Mouse (Mus musculus) MEL (cell line): Measurements from ENCODE around the gene Zfp2. TPM values are rescaled to one million over a fixed set of nuclear protein-coding genes. Genes with fewer than 3 reads are reported as not detected.

Experiments used
- DNase-seq: peaks from one replicate; pipeline ENCODE4 v3.0.0; 2011; ENCODE audit warnings: low read depth, low spot score
- H3K27ac ChIP-seq: 2 replicates; pipeline ENCODE4 v1.5.1; 2012; ENCODE audit warnings: low read depth, mild to moderate bottlenecking, control low read depth, low read length, moderate library complexity; ENCODE audit not compliant: control insufficient read depth
- H3K27me3 ChIP-seq, 2 experiments: fragments of 150-350 bp in 1 of 2; sonication (generic) in 1 of 2; 2 replicates each; pipeline ENCODE4 v1.6.1; 2012; ENCODE audit warnings: low read length in 2 of 2, mild to moderate bottlenecking in 2 of 2, improper control_type of control experiment in 1 of 2, moderate library complexity in 1 of 2; ENCODE audit not compliant: insufficient read depth in 2 of 2, control insufficient read depth in 1 of 2
- H3K36me3 ChIP-seq, 2 experiments: 2 replicates each; pipeline ENCODE4 v1.6.1; 2012 to 2014; ENCODE audit warnings: low read length in 2 of 2, improper control_type of control experiment in 1 of 2, inconsistent platforms in 1 of 2, mild to moderate bottlenecking in 1 of 2; ENCODE audit not compliant: insufficient read depth in 2 of 2, control insufficient read depth in 1 of 2
- H3K4me1 ChIP-seq, 2 experiments: fragments of 150-350 bp in 1 of 2; sonication (generic) in 1 of 2; 2 replicates each; pipeline ENCODE4 v1.6.1; 2012; ENCODE audit warnings: low read length in 2 of 2, improper control_type of control experiment in 1 of 2, mild to moderate bottlenecking in 1 of 2; ENCODE audit not compliant: insufficient read depth in 2 of 2, control insufficient read depth in 1 of 2
- H3K4me3 ChIP-seq, 2 experiments: fragments of 150-350 bp in 1 of 2; sonication (generic) in 1 of 2; 2 replicates each; pipeline ENCODE4 v1.5.1; 2012; ENCODE audit warnings: low read depth in 2 of 2, low read length in 2 of 2, mild to moderate bottlenecking in 2 of 2, moderate library complexity in 2 of 2, control low read depth in 1 of 2, improper control_type of control experiment in 1 of 2; ENCODE audit not compliant: control insufficient read depth in 1 of 2, insufficient read depth in 1 of 2
- H3K79me2 ChIP-seq: 2 replicates; pipeline ENCODE4 v1.6.1; 2012; ENCODE audit warnings: mild to moderate bottlenecking, low read length, moderate library complexity; ENCODE audit not compliant: control insufficient read depth, poor library complexity, insufficient read depth
- H3K9ac ChIP-seq: 2 replicates; pipeline ENCODE4 v1.6.1; 2012; ENCODE audit warnings: low read depth, mild to moderate bottlenecking, control low read depth, low read length, moderate library complexity; ENCODE audit not compliant: control insufficient read depth, poor library complexity, severe bottlenecking
- H3K9me3 ChIP-seq: fragments of 150-350 bp; sonication (generic); replicated peaks from 2 replicates; pipeline ENCODE4 v1.6.1; 2012; ENCODE audit warnings: mild to moderate bottlenecking, low read length, improper control_type of control experiment, moderate library complexity; ENCODE audit not compliant: insufficient read depth
- CHD2 ChIP-seq: IDR thresholded peaks from 2 replicates; pipeline ENCODE4 v1.6.1; 2011; ENCODE audit warnings: low read length, improper control_type of control experiment
- CTCF ChIP-seq, 3 experiments: IDR thresholded peaks in 2 of 3; conservative IDR thresholded peaks in 1 of 3; 2 replicates each; pipeline ENCODE4 v1.5.1; 2011 to 2012; ENCODE audit warnings: low read length in 3 of 3, low read depth in 2 of 3, mild to moderate bottlenecking in 2 of 3, improper control_type of control experiment in 1 of 3, inconsistent platforms in 1 of 3, mixed read lengths in 1 of 3, moderate library complexity in 1 of 3; ENCODE audit not compliant: control insufficient read depth in 1 of 3, insufficient read depth in 1 of 3, poor library complexity in 1 of 3, severe bottlenecking in 1 of 3
- ELF1 ChIP-seq: IDR thresholded peaks from 2 replicates; pipeline ENCODE4 v1.6.1; 2014; ENCODE audit warnings: low read depth, mild to moderate bottlenecking, inconsistent platforms, low read length, improper control_type of control experiment, moderate library complexity
- EP300 ChIP-seq, 2 experiments: IDR thresholded peaks; 2 replicates each; pipeline ENCODE4 v1.6.1; 2011; ENCODE audit warnings: improper control_type of control experiment in 2 of 2, low read length in 2 of 2, low read depth in 1 of 2, mild to moderate bottlenecking in 1 of 2
- GATA1 ChIP-seq: IDR thresholded peaks from 2 replicates; pipeline ENCODE4 v1.6.1; 2011; ENCODE audit warnings: low read depth, low read length, improper control_type of control experiment
- JUND ChIP-seq: IDR thresholded peaks from 2 replicates; pipeline ENCODE4 v1.6.1; 2011; ENCODE audit warnings: low read depth, mild to moderate bottlenecking, improper control_type of control experiment, low read length
- MEF2A ChIP-seq: IDR thresholded peaks from 2 replicates; pipeline ENCODE4 v1.6.1; 2014; ENCODE audit warnings: low read depth, mild to moderate bottlenecking, inconsistent platforms, low read length, improper control_type of control experiment; ENCODE audit not compliant: poor library complexity, insufficient replicate concordance, severe bottlenecking; ENCODE audit errors: extremely low read depth
- MYB ChIP-seq: IDR thresholded peaks from 2 replicates; pipeline ENCODE4 v1.6.1; 2011; ENCODE audit warnings: mild to moderate bottlenecking, low read depth, low read length, improper control_type of control experiment
- POLR2A ChIP-seq, 2 experiments: IDR thresholded peaks; 2 replicates each; pipeline ENCODE4 v1.6.1; 2011 to 2012; ENCODE audit warnings: low read length in 2 of 2, mild to moderate bottlenecking in 2 of 2, control low read depth in 1 of 2, improper control_type of control experiment in 1 of 2, low read depth in 1 of 2, moderate library complexity in 1 of 2; ENCODE audit not compliant: control insufficient read depth in 1 of 2, insufficient read depth in 1 of 2, poor library complexity in 1 of 2
- POLR2AphosphoS5 ChIP-seq: IDR thresholded peaks from 2 replicates; pipeline ENCODE4 v1.6.1; 2012; ENCODE audit warnings: low read depth, borderline replicate concordance, mild to moderate bottlenecking, inconsistent platforms, low read length, moderate library complexity, mixed read lengths
- TCF12 ChIP-seq: IDR thresholded peaks from 2 replicates; pipeline ENCODE4 v1.6.1; 2014; ENCODE audit warnings: low read depth, mild to moderate bottlenecking, inconsistent platforms, low read length, improper control_type of control experiment, moderate library complexity
- UBTF ChIP-seq: IDR thresholded peaks from 2 replicates; pipeline ENCODE4 v1.6.1; 2012; ENCODE audit warnings: low read depth, mild to moderate bottlenecking, inconsistent platforms, low read length, improper control_type of control experiment, moderate library complexity, borderline replicate concordance; ENCODE audit not compliant: insufficient read depth
- USF1 ChIP-seq: IDR thresholded peaks from 2 replicates; pipeline ENCODE4 v1.6.1; 2014; ENCODE audit warnings: low read depth, mild to moderate bottlenecking, inconsistent platforms, low read length, improper control_type of control experiment, moderate library complexity
- USF2 ChIP-seq, 2 experiments: IDR thresholded peaks; 2 replicates each; pipeline ENCODE4 v1.6.1; 2011 to 2012; ENCODE audit warnings: improper control_type of control experiment in 2 of 2, low read length in 2 of 2, borderline replicate concordance in 1 of 2, inconsistent platforms in 1 of 2, low read depth in 1 of 2, mild to moderate bottlenecking in 1 of 2; ENCODE audit not compliant: insufficient read depth in 1 of 2
- ZKSCAN1 ChIP-seq: IDR thresholded peaks from 2 replicates; pipeline ENCODE4 v1.6.1; 2012; ENCODE audit warnings: low read depth, mild to moderate bottlenecking, inconsistent platforms, low read length, improper control_type of control experiment, moderate library complexity
- ZNF384 ChIP-seq: IDR thresholded peaks from 2 replicates; pipeline ENCODE4 v1.6.1; 2012; ENCODE audit warnings: low read depth, mild to moderate bottlenecking, inconsistent platforms, low read length, improper control_type of control experiment
- polyA plus RNA-seq, 2 experiments: library from polyadenylated mRNA; stranded (reverse) in 1 of 2; unstranded in 1 of 2; fragments of >175 nt in 1 of 2; fragments of >200 nt in 1 of 2; gene quantifications; 2 replicates each; pipeline versions ENCODE4 v1.2.1 to v1.2.4; 2012; ENCODE audit warnings: low replicate concordance in 2 of 2, low read depth in 1 of 2; ENCODE audit not compliant: insufficient read length in 2 of 2, insufficient read depth in 1 of 2, missing spikeins in 1 of 2
- total RNA-seq: library from RNA; depleted of rRNA; stranded (reverse); fragments of 300-350 nt; gene quantifications from 2 replicates; pipeline ENCODE4 v1.2.3, GENCODE M21; 2012; rRNA removed

The Zfp2 gene
- total RNA-seq (not detected in 2 replicates), polyA plus RNA-seq (not detected)

GRCm38 (mm10) chr11:50915671-50916320 is at the start of gene Zfp2:
Gene Zfp2 (minus strand): TSS chr11:50916165.
- Histone ChIP-seq H3K27me3 (no peaks in the 10 kb centered on the region), H3K27ac (no peak within 1 kb of the TSS), H3K9me3 (no peaks in the 10 kb centered on the region), H3K4me1 (no peaks in the 10 kb centered on the region), H3K4me3 (no peak within 1 kb of the TSS), H3K9ac (no peak within 1 kb of the TSS), H3K79me2 (no peaks in the 10 kb centered on the region), H3K36me3 (no peaks in the 10 kb centered on the region)
- no peak for DNase-seq
- no peak for TF ChIP-seq USF1
- TF ChIP-seq CTCF (IDR thresholded peaks at IDR 0.05 in 2 of 3, conservative IDR thresholded peaks at IDR 0.05 in 1 of 3; ENCODE audit: control insufficient read depth in 1 of 3, insufficient read depth in 1 of 3, low read depth in 2 of 3, low read length in 3 of 3, poor library complexity in 1 of 3, severe bottlenecking in 1 of 3), result no peak
- TF ChIP-seq POLR2AphosphoS5, result no peak
- no peak for TF ChIP-seq ELF1
- no peak for TF ChIP-seq UBTF
- no peak for TF ChIP-seq GATA1

DNA sequence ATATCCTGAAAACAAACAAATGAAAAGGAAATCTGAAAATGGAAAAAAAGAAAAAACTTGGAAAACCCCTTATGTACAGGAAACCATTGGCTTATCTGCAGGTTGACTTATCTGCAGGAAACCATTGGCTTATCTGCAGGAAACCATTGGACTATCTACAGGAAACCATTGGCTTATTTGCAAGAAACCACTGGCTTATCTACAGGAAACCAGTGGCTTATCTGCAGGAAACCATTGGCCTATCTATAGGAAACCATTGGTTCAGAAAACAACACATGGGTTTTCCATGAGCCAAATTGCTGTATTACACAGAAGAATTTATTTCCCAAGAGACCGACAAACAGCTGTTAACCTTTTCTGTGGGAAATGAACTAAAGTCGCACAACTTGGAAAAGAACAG is 48.9 kb upstream of the Zfp2 start:
- DNase-seq, result peak; percentile 7
- H3K9me3 ChIP-seq, result no peaks in the 10 kb centered on the region
- no peak overlapping the region for H3K27ac ChIP-seq
- no peaks in the 10 kb centered on the region for H3K27me3 ChIP-seq
- H3K79me2 ChIP-seq, result no peaks in the 10 kb centered on the region
- TF ChIP-seq EP300 (IDR thresholded peaks at IDR 0.05; ENCODE audit: low read depth in 1 of 2, low read length in 2 of 2), result peak; percentile 13 to 48; a peak in 1 of 4 replicates
- peak; percentile 35; the same call in 1 of the 2 replicates for TF ChIP-seq TCF12
- peak; percentile 75 for TF ChIP-seq GATA1
- TF ChIP-seq UBTF, result no peak
- H3K4me3 ChIP-seq, result no peak overlapping the region
- no peaks in the 10 kb centered on the region for H3K4me1 ChIP-seq
- no peak overlapping the region for H3K9ac ChIP-seq
- no peaks in the 10 kb centered on the region for H3K36me3 ChIP-seq

DNA sequence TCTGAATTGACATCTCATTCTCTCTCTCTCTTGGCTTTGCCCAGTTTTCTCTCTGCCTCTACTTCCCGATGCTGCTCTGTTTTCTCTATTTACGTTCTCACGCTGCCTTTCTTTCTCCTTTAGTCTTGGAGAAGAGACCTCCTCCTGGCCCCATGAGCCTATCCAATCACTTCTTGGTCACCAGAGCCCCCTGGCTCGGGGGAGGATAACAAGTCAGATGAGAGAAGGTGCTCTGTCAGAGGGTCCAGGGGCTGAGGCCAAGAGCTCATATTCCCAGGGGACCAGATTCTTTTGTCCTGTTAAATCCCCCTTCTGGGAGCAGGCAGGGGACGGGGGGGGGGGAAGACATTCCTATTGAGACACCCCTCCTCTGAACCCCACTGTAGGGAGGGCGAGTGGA is 37.7 kb upstream of the Zfp2 start, which contains the start of gene Prop1:
Gene Prop1, minus strand, starts transcription at position 101 of the 400 bp plus-strand sequence.
- H3K27ac ChIP-seq, result no peak within 1 kb of the TSS
- no peaks in the 10 kb centered on the region for H3K4me1 ChIP-seq
- no peaks in the 10 kb centered on the region for H3K9me3 ChIP-seq
- DNase-seq, result no peak
- no peak within 1 kb of the TSS for H3K4me3 ChIP-seq
- no peaks in the 10 kb centered on the region for H3K36me3 ChIP-seq
- no peak for TF ChIP-seq JUND
- no peak for TF ChIP-seq MYB
- TF ChIP-seq POLR2A (IDR thresholded peaks at IDR 0.05; ENCODE audit: control insufficient read depth in 1 of 2, insufficient read depth in 1 of 2, low read depth in 1 of 2, low read length in 2 of 2, poor library complexity in 1 of 2), result no peak
- TF ChIP-seq CHD2, result no peak
- no peak for TF ChIP-seq CTCF (IDR thresholded peaks at IDR 0.05 in 2 of 3, conservative IDR thresholded peaks at IDR 0.05 in 1 of 3; ENCODE audit: control insufficient read depth in 1 of 3, insufficient read depth in 1 of 3, low read depth in 2 of 3, low read length in 3 of 3, poor library complexity in 1 of 3, severe bottlenecking in 1 of 3)
- no peak for TF ChIP-seq ZKSCAN1
- no peak for TF ChIP-seq USF2 (IDR thresholded peaks at IDR 0.05; ENCODE audit: borderline replicate concordance in 1 of 2, insufficient read depth in 1 of 2, low read depth in 1 of 2, low read length in 2 of 2)
- no peak for TF ChIP-seq ZNF384
- no peak for TF ChIP-seq GATA1
- no peak for TF ChIP-seq MEF2A
- H3K79me2 ChIP-seq, result no peaks in the 10 kb centered on the region
- no peaks in the 10 kb centered on the region for H3K27me3 ChIP-seq
- no peak within 1 kb of the TSS for H3K9ac ChIP-seq
